Mouse (Mus musculus) cortical plate, adult 2 months (tissue): Measurements from ENCODE around the gene Arhgap29. TPM values are rescaled to one million over a fixed set of nuclear protein-coding genes. Genes with fewer than 3 reads are reported as not detected.

Source experiments
- H3K27ac ChIP-seq: fragments of 200-500 bp; 2 replicates; pipeline ENCODE4 v1.5.1; 2012; ENCODE audit warnings: low read length, control low read depth, inconsistent platforms; ENCODE audit not compliant: insufficient read depth
- H3K4me1 ChIP-seq: fragments of 200-500 bp; 2 replicates; pipeline ENCODE4 v1.6.1; 2011; ENCODE audit warnings: low read length; ENCODE audit not compliant: control insufficient read depth, insufficient read depth
- H3K4me3 ChIP-seq: fragments of 200-500 bp; 2 replicates; pipeline ENCODE4 v1.5.1; 2011; ENCODE audit warnings: mild to moderate bottlenecking, low read length, control low read depth; ENCODE audit not compliant: insufficient read depth
- CTCF ChIP-seq: fragments of 200-500 bp; IDR thresholded peaks from 2 replicates; pipeline ENCODE4 v1.5.1; 2011; ENCODE audit warnings: mild to moderate bottlenecking, control low read depth, low read length; ENCODE audit not compliant: insufficient read depth; ENCODE audit errors: extremely low read depth
- POLR2A ChIP-seq: fragments of 200-500 bp; IDR thresholded peaks from 2 replicates; pipeline ENCODE4 v1.6.1; 2011; ENCODE audit warnings: mild to moderate bottlenecking, low read length, control low read depth; ENCODE audit not compliant: insufficient read depth; ENCODE audit errors: extremely low read depth
- polyA plus RNA-seq: library from polyadenylated mRNA; depleted of rRNA; stranded (reverse); fragments of >200 nt; gene quantifications from 2 replicates; pipeline ENCODE4 v1.2.3, GENCODE M21; 2012

Arhgap29 gene
- polyA plus RNA-seq, 1 experiment, result 16.8 TPM

GRCm38 (mm10) chr3:122022355-122022754, 70.0 kb downstream of the Arhgap29 start:
- H3K4me1 ChIP-seq, result no peaks in the 10 kb centered on the region
- TF ChIP-seq POLR2A, result no peak
- TF ChIP-seq CTCF, result no peak
- H3K4me3 ChIP-seq, result no peak overlapping the region
- H3K27ac ChIP-seq, result no peak overlapping the region

GRCm38 (mm10) chr3:122026676-122027075, 74.3 kb downstream of the Arhgap29 start:
- H3K4me3 ChIP-seq, result no peak overlapping the region
- no peak for TF ChIP-seq CTCF
- no peak for TF ChIP-seq POLR2A

DNA sequence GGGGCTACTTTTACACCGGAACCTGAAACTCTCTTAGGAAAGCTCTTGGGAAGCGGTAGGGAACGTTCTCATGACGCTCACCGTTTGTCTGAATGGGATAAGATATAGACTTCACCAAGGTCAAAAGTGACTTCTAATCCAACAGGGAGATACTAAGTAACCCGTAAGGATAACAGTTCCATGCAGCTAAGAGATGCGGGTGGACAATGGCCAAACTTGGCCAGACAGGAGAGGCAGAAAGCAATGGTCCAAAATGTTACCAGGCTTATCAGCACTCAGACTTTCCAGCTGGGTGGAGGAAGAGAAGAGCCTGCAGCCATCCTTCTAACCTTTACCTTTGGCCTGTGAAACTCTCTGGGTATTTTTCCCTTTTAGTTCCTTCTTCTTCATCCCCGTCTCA, 75.4 kb downstream of the Arhgap29 start:
- Histone ChIP-seq H3K4me1 (no peaks in the 10 kb centered on the region), H3K27ac (no peak overlapping the region), H3K4me3 (no peak overlapping the region)
- TF ChIP-seq POLR2A (no peak), CTCF (no peak)

More at GRCm38 (mm10) chr3:122026676-122027075, 74.3 kb downstream of the Arhgap29 start:
- H3K27ac ChIP-seq, result no peak overlapping the region
- H3K4me1 ChIP-seq, result no peaks in the 10 kb centered on the region

GRCm38 (mm10) chr3:122033248-122033837, 81.0 kb downstream of the Arhgap29 start:
- no peak overlapping the region for H3K4me3 ChIP-seq
- H3K27ac ChIP-seq, result no peak overlapping the region
- TF ChIP-seq CTCF (no peak), POLR2A (no peak)
- no peaks in the 10 kb centered on the region for H3K4me1 ChIP-seq

GRCm38 (mm10) chr3:122034240-122034639, 81.9 kb downstream of the Arhgap29 start:
- Histone ChIP-seq H3K4me3 (no peak overlapping the region), H3K27ac (no peak overlapping the region), H3K4me1 (no peaks in the 10 kb centered on the region)
- TF ChIP-seq POLR2A (no peak), CTCF (no peak)

DNA sequence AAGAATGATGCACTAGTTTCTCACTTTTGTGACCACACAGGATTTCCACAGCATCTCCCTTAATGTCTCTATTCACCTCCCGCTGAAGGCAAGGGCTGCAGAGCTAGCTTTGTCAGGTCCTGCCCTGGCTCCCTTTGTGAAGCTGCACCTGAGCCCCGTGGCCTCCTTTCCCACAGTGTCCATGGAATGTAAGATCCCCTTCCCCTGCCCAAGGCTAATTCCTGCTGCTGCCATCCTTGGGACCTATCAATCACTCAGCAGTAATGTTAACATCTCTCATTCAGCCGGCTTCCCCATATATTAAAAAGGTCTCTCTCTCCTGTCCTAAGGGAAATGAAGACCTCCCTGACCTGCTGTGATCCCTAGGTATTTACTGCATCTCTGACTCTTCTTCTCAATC, 82.8 kb downstream of the Arhgap29 start:
- H3K4me1 ChIP-seq, result no peaks in the 10 kb centered on the region
- H3K4me3 ChIP-seq, result no peak overlapping the region
- no peak for TF ChIP-seq CTCF
- no peak for TF ChIP-seq POLR2A
- no peak overlapping the region for H3K27ac ChIP-seq

DNA sequence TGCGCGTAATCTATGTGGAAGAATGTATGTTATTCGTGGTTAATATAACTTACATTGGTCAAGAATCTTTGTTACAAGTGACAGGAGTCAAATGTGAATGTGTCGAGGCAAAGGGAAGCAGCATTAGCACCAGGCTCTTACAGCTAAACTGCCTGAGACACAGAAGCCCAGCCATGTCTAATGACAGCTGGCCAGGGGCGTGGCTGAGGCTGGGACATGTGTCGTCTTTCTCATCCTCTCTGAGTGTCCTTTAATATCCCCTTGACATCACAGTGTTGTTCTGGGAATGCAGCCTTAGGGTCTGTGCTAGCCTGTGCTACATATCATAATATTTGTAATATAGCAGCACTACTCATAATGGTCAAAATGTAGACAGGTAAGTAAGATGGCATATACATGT, 88.2 kb downstream of the Arhgap29 start:
- H3K4me1 ChIP-seq, result no peaks in the 10 kb centered on the region
- no peak overlapping the region for H3K27ac ChIP-seq
- H3K4me3 ChIP-seq, result no peak overlapping the region
- no peak for TF ChIP-seq POLR2A

DNA sequence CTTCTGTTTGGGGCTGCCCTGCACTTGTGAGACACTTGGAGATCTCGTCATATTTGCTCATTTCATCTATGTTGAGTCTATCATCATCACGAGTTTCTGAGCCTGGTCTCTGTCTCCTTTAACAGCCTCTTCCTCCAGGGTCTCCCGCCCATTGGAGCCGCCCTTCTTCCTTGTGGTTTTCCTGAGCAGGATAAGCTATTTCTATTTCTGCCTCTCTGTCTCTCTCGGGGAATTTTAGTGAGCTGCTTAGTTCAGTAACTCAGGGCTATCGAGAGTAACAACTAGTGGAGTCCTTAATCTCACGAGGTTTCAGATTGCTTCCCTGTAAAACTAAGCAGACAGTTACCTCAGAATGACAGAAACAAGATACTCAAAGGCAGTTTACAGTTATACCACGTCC, 90.8 kb downstream of the Arhgap29 start:
- Histone ChIP-seq H3K4me1 (no peaks in the 10 kb centered on the region), H3K27ac (no peak overlapping the region), H3K4me3 (no peak overlapping the region)
- TF ChIP-seq CTCF, result no peak
- no peak for TF ChIP-seq POLR2A

DNA sequence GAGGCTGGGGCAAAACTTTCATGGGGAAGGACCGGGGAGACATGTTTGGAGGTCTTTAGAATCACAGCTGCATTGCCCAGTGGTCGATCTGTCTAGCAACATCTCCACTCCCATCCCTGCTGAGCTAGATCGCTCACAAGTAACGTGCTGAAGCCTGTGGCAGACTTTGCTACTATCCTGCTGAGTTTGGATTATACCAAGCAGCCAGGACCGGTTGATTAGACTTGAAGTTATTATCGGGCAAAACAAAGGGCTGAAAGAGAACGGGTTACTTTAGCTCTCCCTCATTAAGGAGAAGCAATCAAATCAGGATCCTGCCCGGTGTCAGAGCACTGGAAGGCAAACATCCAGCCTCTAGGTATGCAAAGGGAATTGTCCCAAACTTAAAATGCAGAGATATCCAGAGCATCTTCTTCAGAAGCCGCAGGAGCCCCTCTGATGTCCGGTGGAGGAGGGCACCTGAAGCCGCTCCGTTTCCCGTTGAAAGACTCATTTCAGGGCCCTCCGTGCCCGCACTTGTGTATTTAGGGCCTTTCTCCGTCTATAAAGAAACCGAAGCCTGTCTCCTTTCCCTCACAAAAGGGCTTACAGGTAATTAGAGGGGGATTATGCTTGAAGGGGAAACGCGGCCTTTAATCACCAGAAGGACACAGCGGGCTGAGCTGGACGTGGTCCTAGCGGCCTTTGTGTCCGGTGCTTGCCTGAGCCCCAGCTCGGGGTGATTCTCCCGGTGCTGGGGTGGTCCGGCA, 91.6 kb downstream of the Arhgap29 start, which contains the start of gene Abca4:
TSS of gene Abca4 (plus strand) at position 645 of the 749 bp plus-strand sequence.
- Histone ChIP-seq H3K4me1 (no peaks in the 10 kb centered on the region), H3K27ac (no peak within 1 kb of the TSS), H3K4me3 (no peak within 1 kb of the TSS)
- TF ChIP-seq CTCF, result no peak

GRCm38 (mm10) chr3:122046187-122046620, 93.9 kb downstream of the Arhgap29 start:
- TF ChIP-seq POLR2A (no peak), CTCF (no peak)
- Histone ChIP-seq H3K4me3 (no peak overlapping the region), H3K27ac (no peak overlapping the region), H3K4me1 (no peaks in the 10 kb centered on the region)

DNA sequence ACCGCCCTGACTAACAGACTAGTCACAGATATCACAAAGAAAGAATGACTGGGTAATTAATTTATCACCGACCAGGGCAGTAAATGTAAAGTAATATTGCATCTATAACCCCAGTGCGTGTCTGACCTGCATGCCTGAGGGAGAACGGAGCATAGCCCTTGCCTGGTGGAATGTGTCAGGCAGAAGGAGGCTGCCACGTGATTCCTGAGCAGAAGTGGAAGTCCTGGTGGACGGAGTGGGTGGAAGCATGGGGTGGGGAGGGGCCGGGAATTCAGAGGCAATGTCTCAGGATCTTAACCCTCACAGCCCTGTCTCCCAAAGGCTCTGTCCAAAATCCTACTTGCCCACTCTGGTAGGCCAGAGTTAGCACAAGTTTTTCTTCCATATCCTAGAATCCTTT, 95.1 kb downstream of the Arhgap29 start:
- H3K4me3 ChIP-seq, result no peak overlapping the region
- no peak for TF ChIP-seq CTCF
- no peak for TF ChIP-seq POLR2A
- no peaks in the 10 kb centered on the region for H3K4me1 ChIP-seq
- H3K27ac ChIP-seq, result no peak overlapping the region
